Mouse (Mus musculus): ENCODE measurements around the gene Zfp493. TPM values are rescaled to one million over a fixed set of nuclear protein-coding genes. Genes with fewer than 3 reads are reported as not detected.
"Not testable (repeated sequence)": the region's sequence is repeated elsewhere in the genome, so short reads cannot be mapped to it uniquely, and the experiment has no call there.

Gene Zfp493
- polyA plus RNA-seq (2014; fragmentation: Nextera tagmentation; extraction: Ambion mirVana), result 2.7 and 3.5 TPM in 2 replicates

DNA sequence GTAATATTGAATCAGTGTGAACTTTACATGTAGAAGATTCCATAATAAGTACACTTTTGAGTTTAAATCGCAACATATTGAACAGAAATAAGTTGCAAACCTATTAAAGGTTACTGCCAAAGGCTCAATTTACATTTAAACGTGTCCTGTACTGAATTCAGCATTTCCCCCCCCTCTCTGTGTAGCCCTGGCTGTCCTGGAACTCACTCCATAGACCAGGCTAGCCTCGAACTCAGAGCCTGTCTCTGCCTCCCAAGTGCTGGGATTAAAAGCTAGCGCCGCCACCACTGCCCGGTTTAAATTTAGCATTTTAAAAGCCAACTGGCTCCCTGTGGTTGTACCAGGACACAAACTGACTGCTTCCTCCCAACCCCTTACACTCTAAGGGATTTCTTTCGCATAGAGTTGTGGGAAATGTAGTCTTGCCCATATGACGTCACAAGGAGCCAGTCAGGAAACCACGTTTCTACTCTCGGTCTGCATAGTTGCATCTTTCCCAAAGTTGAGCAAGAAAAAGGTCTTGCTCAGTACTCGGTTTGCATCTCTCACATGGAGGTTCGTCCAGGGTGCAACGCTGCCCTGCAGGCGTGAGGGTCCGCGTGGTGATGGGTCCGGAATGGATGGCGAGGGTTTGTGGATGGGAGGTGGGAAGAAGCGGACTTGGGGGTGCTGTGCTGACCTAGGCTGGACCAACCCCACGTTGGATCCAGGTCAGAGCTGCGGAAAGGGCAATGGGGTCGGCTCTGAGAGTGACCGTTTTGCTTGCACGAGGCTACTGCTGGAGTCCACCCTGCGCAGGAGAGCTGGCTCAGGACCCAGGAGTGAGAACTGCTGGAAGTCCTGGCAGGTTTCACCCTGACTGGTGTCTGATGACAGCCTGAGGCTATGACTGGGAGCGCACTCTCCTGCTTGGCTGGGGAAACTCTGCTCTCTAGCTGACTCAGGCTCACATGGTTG is at the start of gene Zfp493:
Zfp493 (plus strand) TSS at position 429 of the 957 bp plus-strand sequence.
- Histone ChIP-seq H3K4me1 (ENCODE audit: control insufficient read depth, insufficient read depth, low read length) (no peaks in the 10 kb centered on the region), H3K9ac (replicated peaks; ENCODE audit: low read depth, low read length) (peak within 1 kb of the TSS; percentile 40), H3K9me3 (ENCODE audit: control insufficient read depth, low read depth, low read length) (no peaks in the 10 kb centered on the region), H3K27me3 (ENCODE audit: control insufficient read depth, insufficient read depth, low read length) (no peaks in the 10 kb centered on the region), H3K4me3 (ENCODE audit: low read depth, low read length) (peak within 1 kb of the TSS; percentile 44), H3K27ac (ENCODE audit: low read length) (no peak within 1 kb of the TSS), H3K4me2 (replicated peaks; ENCODE audit: low read depth, low read length) (peak within 1 kb of the TSS; percentile 64), H3K36me3 (ENCODE audit: control insufficient read depth, insufficient read depth, low read length) (no peaks in the 10 kb centered on the region)
- WGBS, result 7% methylated on average over 26 of the region's 26 CpGs
- ATAC-seq (ENCODE audit: insufficient number of reproducible peaks, insufficient read depth, low FRiP score, low read depth), result peak; percentile 97

DNA sequence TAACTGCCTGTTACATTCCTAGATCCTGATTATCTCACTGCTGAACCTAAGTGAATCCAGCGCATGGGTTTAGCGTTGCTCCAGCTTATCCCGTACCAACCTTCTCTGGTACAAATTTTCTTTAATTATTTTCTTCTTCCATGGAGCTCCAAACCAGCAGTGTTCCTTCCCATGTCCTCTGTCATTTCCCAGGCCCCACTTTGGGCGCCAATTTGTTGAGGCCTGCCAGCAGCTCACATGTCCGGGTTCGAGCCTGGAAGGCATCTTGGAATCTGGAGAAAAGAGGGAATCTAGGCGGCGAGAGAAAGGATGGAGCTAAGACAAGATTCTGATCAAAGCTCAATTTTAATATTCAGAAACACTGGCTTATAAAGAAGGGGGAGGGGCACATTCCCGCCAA is 45.1 kb upstream of the Zfp493 start:
- not testable (repeated sequence) for H3K27me3 ChIP-seq (ENCODE audit: control insufficient read depth, insufficient read depth, low read length); H3K4me1 ChIP-seq (ENCODE audit: control insufficient read depth, insufficient read depth, low read length); H3K4me3 ChIP-seq (ENCODE audit: low read depth, low read length); H3K9ac ChIP-seq (replicated peaks; ENCODE audit: low read depth, low read length); ATAC-seq (ENCODE audit: insufficient number of reproducible peaks, insufficient read depth, low FRiP score, low read depth); H3K27ac ChIP-seq (ENCODE audit: low read length); H3K4me2 ChIP-seq (replicated peaks; ENCODE audit: low read depth, low read length); H3K36me3 ChIP-seq (ENCODE audit: control insufficient read depth, insufficient read depth, low read length)
- peaks cover 11% of the 10 kb centered on the region; the same call in 1 of the 2 replicates for H3K9me3 ChIP-seq (ENCODE audit: control insufficient read depth, low read depth, low read length)
- 92% methylated on average over 9 of the region's 9 CpGs for WGBS

DNA sequence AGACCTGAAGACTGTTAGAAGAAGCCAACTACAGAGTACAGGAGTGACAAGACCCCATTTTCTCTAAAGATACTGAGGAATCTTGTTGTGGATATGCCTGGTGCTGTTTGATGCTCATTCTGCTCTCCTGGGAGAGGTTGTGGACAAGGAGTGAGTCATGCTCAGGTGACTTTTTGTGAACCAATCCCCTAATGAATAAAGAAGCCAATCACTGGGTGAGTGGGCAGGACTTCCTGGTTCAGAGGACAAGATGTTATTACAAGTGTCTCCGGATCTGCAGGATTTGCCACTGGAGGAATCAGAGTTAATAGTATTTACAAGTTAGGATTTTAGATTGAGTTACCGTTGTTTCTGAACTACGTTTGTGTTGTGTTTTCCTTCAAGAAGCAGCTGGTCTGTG is 36.6 kb upstream of the Zfp493 start:
- no peaks in the 10 kb centered on the region for H3K9me3 ChIP-seq (ENCODE audit: control insufficient read depth, low read depth, low read length)
- H3K4me2 ChIP-seq (replicated peaks; ENCODE audit: low read depth, low read length), result no peak overlapping the region
- 87% methylated on average over 3 of the region's 3 CpGs for WGBS
- H3K36me3 ChIP-seq (ENCODE audit: control insufficient read depth, insufficient read depth, low read length), result 0 out of 2 replicates have a peak, but pooled peaks cover 1% of the 10 kb centered on the region
- no peak overlapping the region for H3K9ac ChIP-seq (replicated peaks; ENCODE audit: low read depth, low read length)
- H3K4me3 ChIP-seq (ENCODE audit: low read depth, low read length), result no peak overlapping the region
- no peaks in the 10 kb centered on the region for H3K27me3 ChIP-seq (ENCODE audit: control insufficient read depth, insufficient read depth, low read length)
- ATAC-seq (ENCODE audit: insufficient number of reproducible peaks, insufficient read depth, low FRiP score, low read depth), result no peak
- no peaks in the 10 kb centered on the region for H3K4me1 ChIP-seq (ENCODE audit: control insufficient read depth, insufficient read depth, low read length)
- H3K27ac ChIP-seq (ENCODE audit: low read length), result no peak overlapping the region

DNA sequence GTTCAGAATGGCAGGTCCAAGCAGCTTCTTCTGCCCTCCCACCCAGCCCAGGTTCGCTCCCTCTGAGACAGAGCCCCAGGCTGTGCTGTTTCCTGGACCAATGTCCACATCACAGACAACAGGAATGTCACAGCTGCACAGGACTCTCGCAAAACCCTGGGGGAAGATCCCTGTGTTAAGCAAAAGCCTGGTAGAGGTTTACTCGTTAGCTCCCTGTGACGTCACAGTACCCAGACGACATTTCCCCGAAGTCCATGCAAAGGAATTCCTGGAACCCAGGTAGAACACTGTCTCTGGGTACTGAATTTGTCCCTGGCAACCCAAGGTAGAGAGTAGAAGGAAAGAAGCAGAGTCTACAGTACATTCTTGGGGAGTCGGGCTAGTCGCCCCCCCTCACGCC is 35.6 kb upstream of the Zfp493 start:
- no peak for ATAC-seq (ENCODE audit: insufficient number of reproducible peaks, insufficient read depth, low FRiP score, low read depth)
- Histone ChIP-seq H3K9me3 (ENCODE audit: control insufficient read depth, low read depth, low read length) (no peaks in the 10 kb centered on the region), H3K4me3 (ENCODE audit: low read depth, low read length) (no peak overlapping the region), H3K36me3 (ENCODE audit: control insufficient read depth, insufficient read depth, low read length) (peaks cover 6% of the 10 kb centered on the region; the same call in 1 of the 2 replicates), H3K27ac (ENCODE audit: low read length) (no peak overlapping the region), H3K9ac (replicated peaks; ENCODE audit: low read depth, low read length) (no peak overlapping the region), H3K27me3 (ENCODE audit: control insufficient read depth, insufficient read depth, low read length) (no peaks in the 10 kb centered on the region), H3K4me2 (replicated peaks; ENCODE audit: low read depth, low read length) (no peak overlapping the region), H3K4me1 (ENCODE audit: control insufficient read depth, insufficient read depth, low read length) (no peaks in the 10 kb centered on the region)
- 91% methylated on average over 9 of the region's 9 CpGs for WGBS

DNA sequence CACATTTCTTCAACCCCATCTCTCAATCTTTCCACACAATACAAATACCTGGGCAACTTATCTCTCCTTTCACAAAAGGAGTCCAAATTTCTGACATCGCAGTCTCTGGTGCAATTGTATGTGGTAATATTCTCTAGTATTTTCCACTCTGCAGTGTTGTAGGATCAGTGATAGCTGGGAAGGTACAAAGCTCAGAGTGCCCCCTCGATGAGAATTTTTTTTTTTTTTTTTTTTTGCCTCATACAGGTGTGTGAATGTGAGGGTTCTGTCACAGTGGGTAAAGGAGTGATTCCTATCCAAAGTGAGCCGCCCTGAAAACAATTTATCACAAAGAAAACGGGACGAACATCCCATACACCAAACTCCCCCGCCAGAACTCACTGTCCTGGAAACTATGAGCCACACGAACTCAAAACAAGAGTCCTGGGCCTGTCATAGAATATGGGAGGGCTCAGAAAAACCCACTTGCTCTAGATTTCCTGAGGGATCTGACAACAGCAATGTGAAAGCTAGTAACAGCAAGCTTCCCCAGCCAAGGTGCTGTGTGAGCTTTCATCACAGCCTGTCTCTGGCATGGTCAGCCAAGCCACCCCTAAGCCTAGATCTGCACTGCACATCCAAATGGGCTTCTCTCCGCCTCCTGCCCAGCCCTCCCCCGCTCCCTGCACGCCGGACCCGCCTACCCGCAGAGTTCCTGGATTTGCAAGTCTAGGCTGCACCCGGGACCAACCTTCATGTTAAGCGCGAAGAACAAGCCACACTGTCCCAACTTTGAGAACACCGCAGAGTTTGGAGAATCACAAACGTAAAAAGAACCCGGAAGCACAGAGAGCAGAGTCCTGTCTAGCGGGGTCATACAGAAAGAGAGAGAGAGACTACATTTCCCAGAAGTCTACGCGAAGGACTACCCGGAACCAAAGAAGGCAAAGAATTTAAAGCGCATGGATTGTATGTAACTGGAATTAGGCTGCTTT is 24.9 kb upstream of the Zfp493 start, which contains the start of gene Zfp85:
Zfp85 (minus strand) TSS at position 896 of the 974 bp plus-strand sequence.
- no peaks in the 10 kb centered on the region; the same call in 1 of the 2 replicates for H3K36me3 ChIP-seq (ENCODE audit: control insufficient read depth, insufficient read depth, low read length)
- H3K9ac ChIP-seq (replicated peaks; ENCODE audit: low read depth, low read length), result 0 out of 2 replicates have a peak within 1 kb of the TSS, but pooled peaks have one; percentile 25
- H3K4me3 ChIP-seq (ENCODE audit: low read depth, low read length), result peak within 1 kb of the TSS; percentile 39
- H3K4me2 ChIP-seq (replicated peaks; ENCODE audit: low read depth, low read length), result peak within 1 kb of the TSS; percentile 52
- ATAC-seq (ENCODE audit: insufficient number of reproducible peaks, insufficient read depth, low FRiP score, low read depth), result peak; percentile 93
- H3K4me1 ChIP-seq (ENCODE audit: control insufficient read depth, insufficient read depth, low read length), result no peaks in the 10 kb centered on the region
- no peaks in the 10 kb centered on the region for H3K9me3 ChIP-seq (ENCODE audit: control insufficient read depth, low read depth, low read length)
- no peaks in the 10 kb centered on the region for H3K27me3 ChIP-seq (ENCODE audit: control insufficient read depth, insufficient read depth, low read length)
- peak within 1 kb of the TSS; percentile 11; the same call in 1 of the 2 replicates for H3K27ac ChIP-seq (ENCODE audit: low read length)
- WGBS, result 5% methylated on average over 24 of the region's 24 CpGs

DNA sequence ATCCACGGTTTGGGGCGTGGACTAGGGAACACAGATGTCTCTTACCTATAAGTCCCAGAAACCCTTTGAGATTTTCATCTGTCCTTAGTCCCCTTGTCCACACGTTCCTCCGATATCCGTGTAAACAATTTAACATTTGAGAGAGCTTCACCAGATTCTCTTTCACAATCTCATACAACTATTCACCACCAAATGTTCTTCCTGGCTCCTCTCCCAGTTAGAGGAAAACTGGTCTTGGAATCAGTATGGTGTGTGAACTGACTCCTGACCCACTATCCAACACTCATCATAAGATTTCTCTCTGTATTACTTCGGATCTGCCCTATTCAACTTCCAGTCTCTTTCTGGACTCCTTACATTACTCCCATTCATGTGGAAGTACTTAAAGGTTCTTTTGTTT is 23.7 kb upstream of the Zfp493 start:
- Histone ChIP-seq H3K4me1 (ENCODE audit: control insufficient read depth, insufficient read depth, low read length) (no peaks in the 10 kb centered on the region), H3K27ac (ENCODE audit: low read length) (no peak overlapping the region), H3K9ac (replicated peaks; ENCODE audit: low read depth, low read length) (no peak overlapping the region), H3K4me3 (ENCODE audit: low read depth, low read length) (no peak overlapping the region), H3K36me3 (ENCODE audit: control insufficient read depth, insufficient read depth, low read length) (no peaks in the 10 kb centered on the region; the same call in 1 of the 2 replicates), H3K27me3 (ENCODE audit: control insufficient read depth, insufficient read depth, low read length) (no peaks in the 10 kb centered on the region), H3K4me2 (replicated peaks; ENCODE audit: low read depth, low read length) (peak overlapping the region; percentile 32; the same call in 1 of the 2 replicates), H3K9me3 (ENCODE audit: control insufficient read depth, low read depth, low read length) (no peaks in the 10 kb centered on the region)
- ATAC-seq (ENCODE audit: insufficient number of reproducible peaks, insufficient read depth, low FRiP score, low read depth), result no peak
- 78% methylated on average over 6 of the region's 6 CpGs for WGBS

DNA sequence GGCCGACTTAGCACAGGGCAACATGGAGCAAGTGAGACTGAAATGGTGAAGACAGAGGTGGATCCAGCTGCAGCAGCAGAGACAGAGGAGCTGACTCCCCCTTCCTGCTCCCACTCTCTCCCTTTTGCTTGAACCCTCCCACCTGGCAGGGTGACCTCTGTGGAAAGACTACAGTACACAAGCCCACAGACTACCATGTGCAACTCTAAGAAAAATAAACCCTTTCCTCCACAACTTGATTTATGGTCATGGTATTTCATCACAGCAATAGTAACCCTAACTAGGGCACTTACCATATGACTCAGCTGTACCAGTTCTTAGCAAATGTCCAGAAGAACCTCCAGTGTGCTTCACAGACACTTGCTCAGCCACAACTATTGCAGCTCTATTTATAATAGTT is 19.5 kb upstream of the Zfp493 start:
- Histone ChIP-seq H3K4me3 (ENCODE audit: low read depth, low read length) (no peak overlapping the region), H3K4me1 (ENCODE audit: control insufficient read depth, insufficient read depth, low read length) (no peaks in the 10 kb centered on the region)
- WGBS, result 47% methylated on average over 1 of the region's 1 CpGs

More for the DNA sequence above, 19.5 kb upstream of the Zfp493 start:
- no peak overlapping the region for H3K9ac ChIP-seq (replicated peaks; ENCODE audit: low read depth, low read length)
- H3K27ac ChIP-seq (ENCODE audit: low read length), result no peak overlapping the region
- H3K9me3 ChIP-seq (ENCODE audit: control insufficient read depth, low read depth, low read length), result no peaks in the 10 kb centered on the region
- H3K4me2 ChIP-seq (replicated peaks; ENCODE audit: low read depth, low read length), result no peak overlapping the region
- no peaks in the 10 kb centered on the region for H3K36me3 ChIP-seq (ENCODE audit: control insufficient read depth, insufficient read depth, low read length)
- no peaks in the 10 kb centered on the region for H3K27me3 ChIP-seq (ENCODE audit: control insufficient read depth, insufficient read depth, low read length)
- ATAC-seq (ENCODE audit: insufficient number of reproducible peaks, insufficient read depth, low FRiP score, low read depth), result no peak

All from stomach, embryonic 14.5 days (tissue).